Mouse (Mus musculus): Measurements from ENCODE around the gene Mpo. TPM values are rescaled to one million over a fixed set of nuclear protein-coding genes. Genes with fewer than 3 reads are reported as not detected.
A peak's percentile ranks its signal among the peaks of the same experiment; 100 is the strongest.

Mpo gene
- total RNA-seq, 2 experiments from 2014 or later = not detected

DNA sequence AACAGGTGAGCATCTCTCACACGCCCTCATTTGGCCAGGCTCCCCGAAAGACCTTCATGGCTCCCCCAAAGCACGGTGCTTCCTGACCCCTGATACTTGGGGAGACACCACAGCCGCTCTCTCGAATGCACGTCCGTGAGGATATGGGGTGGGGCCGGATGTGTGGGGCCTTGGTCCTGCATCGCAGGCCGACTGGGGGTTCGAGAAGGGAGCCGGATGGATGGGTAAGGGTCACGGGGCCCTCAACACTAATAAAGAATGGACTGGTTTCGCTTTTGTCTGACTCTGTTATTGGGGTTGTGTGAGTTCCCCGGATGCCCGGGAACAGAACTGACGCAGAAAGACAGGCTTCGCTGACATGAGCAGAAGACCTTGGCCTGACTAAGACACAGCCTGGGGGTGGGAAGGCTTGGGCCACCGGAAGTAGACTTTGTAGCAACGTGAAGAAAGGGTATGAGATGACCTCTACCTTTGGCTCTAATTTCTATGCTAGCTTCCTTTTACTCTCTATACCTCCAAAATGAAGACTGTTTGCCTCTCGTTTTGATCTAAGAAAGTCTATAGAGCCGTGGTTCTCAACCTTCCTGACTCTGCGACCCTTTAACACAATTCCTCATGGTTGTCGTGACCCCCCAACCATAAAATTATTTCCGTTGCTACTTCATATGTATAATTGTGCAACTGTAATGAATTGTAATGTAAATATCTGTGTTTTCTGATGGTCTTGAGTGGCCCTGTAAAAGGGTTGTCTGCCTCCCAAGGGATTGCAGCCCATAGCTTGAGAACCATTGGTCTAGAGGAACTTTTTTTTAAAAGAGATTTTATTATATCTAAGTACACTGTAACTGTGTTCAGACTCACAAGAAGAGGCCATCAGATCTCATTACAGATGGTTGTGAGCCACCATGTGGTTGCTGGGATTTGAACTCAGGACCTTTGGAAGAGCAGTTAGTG lies 36.1 kb upstream of the Mpo start:
- intact Hi-C loops (cut with DNase I) = no loop called here
- DNase-seq = no peak

DNA sequence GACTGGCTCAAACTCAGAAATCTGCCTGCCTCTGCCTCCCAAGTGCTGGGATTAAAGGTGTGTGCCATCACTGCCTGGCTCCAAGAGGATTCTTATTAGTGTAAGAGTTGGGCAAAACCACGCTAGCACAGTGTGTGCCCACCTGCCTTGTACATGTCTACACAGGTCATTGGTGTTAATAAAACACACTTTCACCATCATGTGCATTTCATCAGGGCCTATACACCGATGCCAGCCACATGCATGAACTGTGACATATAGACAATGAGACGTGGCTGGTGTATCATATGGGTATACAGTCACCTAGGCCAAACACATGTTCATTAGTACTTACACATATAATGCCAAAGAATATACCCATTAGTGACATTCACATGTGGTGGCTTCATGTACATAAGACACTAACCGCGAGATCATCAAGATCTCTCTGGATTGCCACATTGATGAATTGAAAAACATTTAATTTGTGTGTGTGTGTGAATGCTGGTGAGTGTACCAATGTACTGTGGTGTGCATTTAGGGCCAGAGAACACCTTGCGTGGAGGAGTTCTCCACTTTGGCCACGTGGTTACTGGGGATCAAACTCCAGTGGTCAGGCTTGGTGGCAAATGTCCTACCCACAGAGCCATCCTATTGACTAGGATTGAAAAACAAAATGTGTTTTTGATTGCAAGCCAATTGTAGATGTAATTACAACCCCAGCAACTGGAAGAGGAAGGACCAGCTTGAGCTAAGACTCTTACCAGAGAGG lies 35.0 kb upstream of the Mpo start:
- no peak for DNase-seq
- intact Hi-C loops (cut with DNase I) = no loop called here

DNA sequence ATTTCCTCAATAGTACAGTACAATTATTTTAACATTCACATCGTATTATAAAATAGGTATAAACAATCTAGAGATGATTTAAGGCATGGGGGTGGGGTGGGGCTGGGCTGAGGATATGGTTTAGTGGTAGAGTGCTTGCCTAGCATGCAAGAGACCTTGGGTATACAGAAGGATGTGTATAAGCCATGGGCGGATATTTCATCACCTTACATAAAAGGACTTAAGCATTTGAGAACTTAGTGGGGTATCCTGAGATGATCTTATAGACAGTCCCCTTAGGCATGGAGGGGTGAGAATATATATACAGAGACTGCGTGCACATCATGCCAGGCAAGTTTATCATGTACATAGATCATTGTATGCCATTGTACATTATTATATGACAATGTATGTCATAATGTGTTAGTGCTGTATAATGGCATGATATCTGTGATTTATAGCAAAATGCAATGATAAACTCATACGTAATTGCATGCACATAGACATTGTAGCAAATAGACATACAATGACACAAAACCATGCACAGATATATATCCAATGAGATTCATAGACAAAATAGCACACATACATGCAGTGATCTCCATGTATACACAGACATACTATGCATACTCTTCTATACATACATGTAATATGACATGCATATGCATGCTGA lies 34.3 kb upstream of the Mpo start:
- DNase-seq = no peak
- intact Hi-C loops (cut with DNase I) = no loop called here

GRCm38 (mm10) chr11:87759609-87760005 lies 33.8 kb upstream of the Mpo start:
- no peak for DNase-seq
- intact Hi-C loops (cut with DNase I) = no loop called here

- no peak for DNase-seq
- intact Hi-C loops (cut with DNase I) = no loop called here
Measured at GRCm38 (mm10) chr11:87760301-87761081, 32.9 kb upstream of the Mpo start, which contains the start of gene Tspoap1. Gene Tspoap1 (plus strand): TSS chr11:87760541.

- no peak for DNase-seq
- intact Hi-C loops (cut with DNase I) = no loop called here
Measured at GRCm38 (mm10) chr11:87761181-87761721, 32.1 kb upstream of the Mpo start.

- intact Hi-C loops (cut with DNase I) = no loop called here
- no peak for DNase-seq
Measured at GRCm38 (mm10) chr11:87761806-87762701, 31.3 kb upstream of the Mpo start.

DNA sequence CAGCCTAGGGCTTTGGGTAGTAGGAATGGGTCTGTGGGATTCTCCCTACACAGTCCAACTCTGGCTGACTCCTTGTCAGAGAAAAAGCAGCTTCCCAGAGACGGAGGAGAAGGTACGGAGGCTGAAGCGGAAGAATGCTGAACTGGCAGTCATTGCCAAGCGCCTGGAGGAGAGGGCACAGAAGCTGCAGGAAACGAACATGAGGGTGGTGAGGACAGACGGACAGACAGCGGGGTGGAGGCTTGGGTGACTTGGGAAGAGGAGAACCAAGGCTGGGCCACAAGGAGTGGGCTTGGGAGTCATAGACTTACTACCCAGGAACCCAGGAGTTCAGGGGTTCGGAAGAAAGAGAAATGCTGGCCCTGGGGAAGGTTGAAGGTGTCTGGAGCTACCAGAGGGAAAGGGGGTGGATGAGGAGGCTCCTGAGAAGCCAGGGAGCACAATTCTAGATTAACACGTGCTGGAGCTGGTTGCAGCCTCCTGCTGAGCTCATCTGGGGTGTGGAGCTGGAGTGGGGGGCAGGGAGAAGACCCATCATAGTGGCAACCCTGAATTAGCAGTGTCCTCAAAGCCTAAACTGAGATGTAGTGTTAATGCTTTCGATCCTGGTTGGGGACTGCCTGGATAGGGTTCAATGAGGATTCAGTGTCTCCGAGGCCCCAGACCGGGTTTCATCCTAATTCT lies 30.5 kb upstream of the Mpo start:
- intact Hi-C loops (cut with DNase I) = no loop called here
- no peak for DNase-seq

DNA sequence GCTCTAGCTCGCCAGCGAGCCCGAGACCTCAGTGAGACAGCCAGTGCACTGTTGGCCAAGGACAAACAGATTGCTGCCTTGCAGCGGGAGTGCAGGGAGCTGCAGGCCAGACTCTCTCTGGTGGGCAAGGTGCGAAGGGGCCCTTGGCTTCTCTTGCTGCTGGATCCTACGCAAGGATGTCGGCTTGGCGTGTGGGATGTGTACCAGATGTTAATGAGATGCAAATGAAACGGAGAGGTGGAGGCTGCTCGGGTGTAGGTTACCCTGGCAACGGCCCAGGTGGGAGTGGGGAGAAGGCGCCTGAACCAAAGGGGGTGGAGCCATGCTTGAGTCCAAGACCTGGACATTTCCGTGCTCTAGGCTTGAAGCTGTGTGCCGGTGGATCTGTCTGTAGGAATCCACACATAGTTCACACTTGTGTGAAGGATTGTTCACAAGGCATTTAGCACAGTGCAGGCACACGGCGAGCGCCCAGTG lies 29.8 kb upstream of the Mpo start:
- intact Hi-C loops (cut with DNase I) = no loop called here
- no peak for DNase-seq

- intact Hi-C loops (cut with DNase I) = no loop called here
- DNase-seq = no peak
Measured at GRCm38 (mm10) chr11:87763988-87764876, 29.1 kb upstream of the Mpo start.

DNA sequence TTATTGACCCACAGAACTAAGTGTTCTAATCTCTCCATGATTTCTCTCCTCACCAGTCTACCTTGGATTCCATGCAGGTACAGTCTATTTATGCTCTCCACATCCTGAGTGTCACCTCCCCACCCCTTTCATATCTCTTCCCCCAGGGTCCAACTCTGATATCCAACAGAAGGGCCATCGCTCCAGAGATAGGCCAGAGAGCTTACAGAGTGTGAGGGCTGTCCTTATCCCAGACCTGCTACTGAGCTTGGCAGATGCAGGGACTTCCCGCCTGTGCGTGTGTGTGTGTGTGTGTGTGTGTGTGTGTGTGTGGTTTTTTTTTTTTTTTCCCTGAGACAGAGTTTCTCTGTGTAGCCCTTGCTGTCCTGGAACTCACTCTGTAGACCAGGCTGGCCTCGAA lies 24.6 kb upstream of the Mpo start:
- intact Hi-C loops (cut with DNase I) = no loop called here
- no peak for DNase-seq

- peak; percentile 55 to 80 for DNase-seq
- intact Hi-C loops (cut with DNase I) = loop anchor here (1.0 kb wide), 1 partner anchor 109 kb away; the partner anchor contains the start of gene Rnf43
Measured at GRCm38 (mm10) chr11:87770989-87771388, 22.4 kb upstream of the Mpo start.

- intact Hi-C loops (cut with DNase I) = no loop called here
- DNase-seq = no peak
Measured at GRCm38 (mm10) chr11:87772354-87772753, 21.0 kb upstream of the Mpo start.

GRCm38 (mm10) chr11:87778100-87778765 lies 15.1 kb upstream of the Mpo start:
- DNase-seq = no peak
- intact Hi-C loops (cut with DNase I) = no loop called here

GRCm38 (mm10) chr11:87778915-87779314 lies 14.5 kb upstream of the Mpo start:
- intact Hi-C loops (cut with DNase I) = no loop called here
- DNase-seq = no peak

DNA sequence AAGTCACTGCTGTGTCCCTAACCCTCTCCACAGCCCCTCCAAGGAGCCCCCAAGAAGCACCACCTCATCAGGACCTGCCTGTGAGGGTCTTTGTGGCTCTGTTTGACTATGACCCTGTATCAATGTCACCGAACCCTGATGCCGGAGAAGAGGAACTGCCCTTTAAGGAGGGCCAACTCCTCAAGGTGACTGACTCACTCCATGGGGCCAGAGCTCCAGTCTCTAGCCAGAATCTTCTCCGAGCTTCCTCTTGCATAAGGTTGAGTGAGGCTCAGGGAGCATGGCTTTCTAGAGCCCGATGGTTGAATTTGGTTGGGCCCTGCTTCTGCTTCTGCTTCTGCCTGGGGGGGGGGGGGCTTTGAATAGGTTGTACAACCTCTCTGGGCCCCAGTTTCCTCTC lies 14.0 kb upstream of the Mpo start:
- intact Hi-C loops (cut with DNase I) = no loop called here
- DNase-seq = no peak

DNA sequence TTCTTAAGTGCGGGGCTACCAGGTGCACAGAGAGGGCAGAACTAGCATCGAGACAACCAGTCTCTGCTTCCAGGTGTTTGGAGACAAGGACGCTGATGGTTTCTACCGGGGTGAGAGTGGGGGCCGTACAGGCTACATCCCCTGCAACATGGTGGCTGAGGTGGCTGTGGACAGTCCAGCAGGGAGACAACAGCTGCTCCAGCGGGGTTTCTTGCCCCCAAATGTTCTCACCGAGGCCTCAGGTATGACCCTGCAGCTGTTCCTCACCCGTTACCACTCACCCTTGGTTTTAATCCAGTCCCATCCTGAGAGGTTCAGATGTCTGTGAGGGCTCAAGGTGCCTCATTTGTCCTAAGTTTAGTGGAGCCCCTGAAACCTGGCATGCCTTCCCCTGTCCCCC lies 13.3 kb upstream of the Mpo start:
- intact Hi-C loops (cut with DNase I) = no loop called here

More for the DNA sequence above, 13.3 kb upstream of the Mpo start:
- no peak for DNase-seq

Data from heart, postnatal 10 days (tissue).